Mouse (Mus musculus) testis, postnatal 10 days (tissue): ENCODE results near the gene Mks1.

Experiments used
- DNase-seq: peaks from one replicate; pipeline ENCODE4 v3.0.0; 2021; ENCODE audit warnings: low spot score

Gene Mks1

GRCm38 (mm10) chr11:87875436-87875835 lies 22.4 kb downstream of the Mks1 start, which contains the start of gene Epx:
Gene Epx (minus strand): TSS chr11:87875536.
- no peak for DNase-seq

- no peak for DNase-seq
Observed at GRCm38 (mm10) chr11:87879826-87880225, 26.8 kb downstream of the Mks1 start.

GRCm38 (mm10) chr11:87881714-87882113 lies 28.7 kb downstream of the Mks1 start:
- DNase-seq: no peak

DNA sequence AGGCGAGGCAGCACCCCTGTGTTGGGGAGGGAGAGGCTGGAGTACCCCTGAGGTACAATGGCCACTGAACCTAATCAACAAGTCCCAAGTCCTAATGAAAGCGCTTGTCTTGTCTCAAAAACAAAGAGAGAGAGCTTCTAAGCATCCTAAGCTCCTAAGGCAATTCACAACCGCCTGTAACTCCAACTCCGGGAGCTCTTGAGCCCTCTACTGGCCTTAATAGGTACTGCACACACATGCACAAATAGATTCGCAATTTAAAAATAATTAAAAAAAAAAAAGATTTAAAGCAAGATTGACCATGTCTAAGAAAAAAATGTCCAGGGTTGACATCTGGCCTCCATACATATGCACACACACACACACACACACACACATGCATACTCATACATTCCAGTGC lies 30.5 kb downstream of the Mks1 start:
- DNase-seq: no peak

DNA sequence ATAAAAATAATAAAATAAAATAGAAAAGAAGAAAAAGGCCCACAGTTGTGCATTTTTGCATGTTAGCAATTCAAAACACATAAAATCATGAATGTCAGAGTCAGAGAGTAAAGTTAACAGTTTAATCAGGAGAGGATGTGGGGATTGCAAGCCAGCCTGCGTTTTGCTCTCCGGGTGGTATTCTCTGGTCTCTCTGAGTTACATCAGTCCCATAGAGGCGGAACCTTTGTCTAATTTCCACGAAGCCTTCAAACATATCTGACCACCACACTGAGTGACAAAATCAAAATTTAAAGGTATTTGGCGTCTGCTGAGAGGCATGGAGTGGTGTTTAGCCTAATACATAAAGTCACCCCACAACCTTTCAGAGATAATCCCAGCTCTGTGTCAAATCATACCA lies 31.8 kb downstream of the Mks1 start:
- no peak for DNase-seq

- DNase-seq: no peak
Observed at GRCm38 (mm10) chr11:87892168-87892567, 39.2 kb downstream of the Mks1 start, which contains the start of gene Olfr462. Gene Olfr462 (minus strand): TSS chr11:87892268.

DNA sequence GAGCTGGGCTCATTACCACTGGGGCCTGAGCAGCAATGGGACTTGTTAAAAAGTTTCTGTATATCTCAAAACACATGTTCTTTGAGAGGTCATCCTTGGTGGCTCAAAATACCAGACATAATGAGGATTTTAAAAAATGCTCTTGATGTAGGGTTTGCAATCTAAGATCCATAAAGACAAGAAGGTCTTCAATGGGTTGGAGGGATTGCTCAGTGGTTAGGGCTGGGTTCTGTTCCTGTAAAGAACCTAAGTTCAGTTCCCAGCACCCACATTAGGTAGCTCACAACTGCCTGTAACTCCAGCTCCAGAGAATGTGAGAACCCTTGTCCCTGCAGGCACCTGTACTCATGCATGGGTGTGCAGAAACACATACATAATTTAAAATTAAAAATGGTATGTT lies 44.3 kb downstream of the Mks1 start, which contains the start of gene Olfr463:
Gene Olfr463 (minus strand): TSS at position 101 of the 400 bp plus-strand sequence.
- DNase-seq: no peak

DNA sequence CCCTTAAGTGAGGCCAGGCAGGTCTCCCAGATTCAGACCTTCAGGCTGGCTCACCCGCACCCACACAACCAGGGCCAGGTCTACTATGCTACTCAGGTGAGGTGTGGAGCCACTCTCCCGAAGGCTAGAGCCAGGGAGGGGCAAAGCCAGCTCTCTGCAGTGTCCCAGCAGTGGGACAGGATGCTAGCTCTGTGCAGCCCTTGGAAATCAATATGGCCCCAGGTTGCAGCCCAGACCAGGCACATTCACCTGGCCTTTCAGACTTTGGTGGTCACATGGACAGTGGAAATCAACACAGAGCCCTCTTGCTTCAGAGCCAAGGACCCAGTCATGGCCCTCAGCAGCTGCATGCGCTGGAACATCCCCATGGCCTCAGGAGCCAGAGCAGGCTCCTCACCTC lies 51.3 kb downstream of the Mks1 start:
- no peak for DNase-seq
